Mouse (Mus musculus): ENCODE measurements around the gene Bcl6. TPM values are rescaled to one million over a fixed set of nuclear protein-coding genes. Genes with fewer than 3 reads are reported as not detected.

The Bcl6 gene
- total RNA-seq, 2 experiments from 2014 or later = 28.4 TPM

GRCm38 (mm10) chr16:23973635-23974367 is 14.9 kb downstream of the Bcl6 start:
- no peak for DNase-seq (ENCODE audit: low spot score in 2 of 2)

- no peak for DNase-seq (ENCODE audit: low spot score in 2 of 2)
These were observed 15.8 kb downstream of the Bcl6 start for GRCm38 (mm10) chr16:23972901-23973300.

GRCm38 (mm10) chr16:23972126-23972740 is 16.4 kb downstream of the Bcl6 start:
- no peak for DNase-seq (ENCODE audit: low spot score in 2 of 2)

GRCm38 (mm10) chr16:23969919-23970318 is 18.7 kb downstream of the Bcl6 start:
- DNase-seq (ENCODE audit: low spot score in 2 of 2) = no peak

DNA sequence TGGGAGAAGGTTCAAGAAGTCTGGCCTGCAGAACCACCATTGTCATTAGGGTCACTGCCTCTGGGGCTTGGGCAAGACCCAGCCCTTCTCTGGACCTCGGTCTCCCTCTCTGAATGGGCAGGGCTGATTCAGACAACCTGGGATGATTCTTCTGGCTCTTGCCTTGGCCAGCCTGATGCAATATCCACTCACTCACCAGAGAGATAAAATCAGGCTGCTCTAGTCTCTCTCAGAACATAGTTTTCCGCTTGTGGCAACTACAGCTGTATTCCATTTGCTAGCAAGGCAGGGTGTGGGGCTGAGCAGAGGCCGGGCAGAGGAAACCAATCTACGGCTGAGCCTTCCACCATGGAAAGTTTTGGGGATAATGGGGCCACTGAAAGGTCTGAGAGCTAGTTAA is 19.8 kb downstream of the Bcl6 start:
- no peak for DNase-seq (ENCODE audit: low spot score in 2 of 2)

GRCm38 (mm10) chr16:23967301-23967700 is 21.4 kb downstream of the Bcl6 start:
- no peak for DNase-seq (ENCODE audit: low spot score in 2 of 2)

GRCm38 (mm10) chr16:23966066-23966465 is 22.6 kb downstream of the Bcl6 start:
- DNase-seq (ENCODE audit: low spot score in 2 of 2) = no peak

DNA sequence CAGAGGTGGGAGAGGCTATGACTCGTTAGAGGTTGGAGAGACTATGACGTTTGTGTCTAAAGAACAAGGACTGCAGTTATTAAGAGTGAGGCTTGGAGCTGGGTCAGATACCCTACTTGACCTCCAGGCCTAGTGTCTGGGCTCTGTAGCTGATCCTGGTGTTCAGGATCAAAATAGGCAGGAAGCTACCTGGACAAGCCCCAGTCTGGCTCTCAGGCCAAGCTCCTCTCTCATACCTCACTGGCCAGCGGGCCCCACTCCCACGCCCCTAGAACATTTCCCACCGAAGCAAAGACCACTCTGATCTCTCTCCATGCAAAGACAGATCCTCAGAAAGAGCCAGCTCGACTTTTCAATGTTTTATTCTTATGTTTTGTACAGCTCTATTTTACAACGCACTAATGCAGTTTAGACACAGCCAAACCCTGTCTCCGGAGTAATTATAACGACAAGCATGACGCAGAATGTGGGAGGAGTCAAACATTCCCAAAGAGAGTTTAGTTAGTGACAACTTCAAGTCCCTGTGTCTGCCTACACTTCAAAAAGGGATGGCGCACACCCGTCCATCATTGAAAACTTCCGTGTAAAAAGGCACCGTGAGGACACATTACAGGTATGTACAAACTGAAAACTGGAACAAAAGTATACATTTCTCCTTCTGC is 23.8 kb downstream of the Bcl6 start:
- DNase-seq (ENCODE audit: low spot score in 2 of 2) = no peak

- no peak for DNase-seq (ENCODE audit: low spot score in 2 of 2)
These were observed 24.6 kb downstream of the Bcl6 start for GRCm38 (mm10) chr16:23963896-23964668.

- no peak for DNase-seq (ENCODE audit: low spot score in 2 of 2)
These were observed 26.3 kb downstream of the Bcl6 start for GRCm38 (mm10) chr16:23962401-23962800.

DNA sequence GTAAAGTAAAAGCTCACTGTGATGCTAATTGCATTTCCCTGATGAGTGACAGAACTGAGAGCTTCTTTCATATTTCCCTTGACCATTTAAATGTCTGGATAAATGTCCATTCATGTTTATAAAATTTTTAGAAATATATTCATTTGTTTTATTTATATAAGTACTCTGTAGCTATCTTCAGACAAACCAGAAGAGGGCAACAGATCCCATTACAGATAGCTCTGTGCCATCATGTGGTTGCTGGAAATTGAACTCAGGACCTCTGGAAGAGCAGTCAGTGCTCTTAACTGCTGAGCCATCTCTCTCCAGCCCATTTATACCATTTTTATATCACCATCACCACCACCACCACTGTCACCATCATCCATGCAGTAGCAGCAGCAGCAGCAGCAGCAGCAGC is 29.7 kb downstream of the Bcl6 start:
- no peak for DNase-seq (ENCODE audit: low spot score in 2 of 2)

- no peak for DNase-seq (ENCODE audit: low spot score in 2 of 2)
These were observed 34.7 kb downstream of the Bcl6 start for GRCm38 (mm10) chr16:23953959-23954260.

GRCm38 (mm10) chr16:23953189-23953958 is 35.3 kb downstream of the Bcl6 start:
- peak; percentile 42 to 70 for DNase-seq (ENCODE audit: low spot score in 2 of 2)

- no peak for DNase-seq (ENCODE audit: low spot score in 2 of 2)
These were observed 36.4 kb downstream of the Bcl6 start for GRCm38 (mm10) chr16:23952101-23952727.

DNA sequence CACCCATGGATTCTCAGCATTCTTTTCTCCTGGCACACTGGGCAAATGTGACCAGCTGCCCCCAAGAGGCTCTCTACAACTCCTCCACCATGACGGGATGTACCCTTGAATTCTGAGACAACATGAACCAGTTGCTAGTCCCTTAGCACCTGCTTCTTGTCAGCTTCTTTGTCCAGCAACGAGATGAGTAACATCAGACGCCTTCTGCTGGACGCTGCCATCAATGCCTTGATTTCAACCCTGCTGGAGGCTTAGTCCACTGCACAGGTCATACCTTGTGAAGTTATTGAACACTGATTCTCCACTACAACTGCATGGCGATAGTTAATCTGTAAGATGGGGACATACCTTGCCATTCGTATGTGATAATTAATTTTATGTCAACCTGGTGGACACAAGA is 41.0 kb downstream of the Bcl6 start:
- no peak for DNase-seq (ENCODE audit: low spot score in 2 of 2)

DNA sequence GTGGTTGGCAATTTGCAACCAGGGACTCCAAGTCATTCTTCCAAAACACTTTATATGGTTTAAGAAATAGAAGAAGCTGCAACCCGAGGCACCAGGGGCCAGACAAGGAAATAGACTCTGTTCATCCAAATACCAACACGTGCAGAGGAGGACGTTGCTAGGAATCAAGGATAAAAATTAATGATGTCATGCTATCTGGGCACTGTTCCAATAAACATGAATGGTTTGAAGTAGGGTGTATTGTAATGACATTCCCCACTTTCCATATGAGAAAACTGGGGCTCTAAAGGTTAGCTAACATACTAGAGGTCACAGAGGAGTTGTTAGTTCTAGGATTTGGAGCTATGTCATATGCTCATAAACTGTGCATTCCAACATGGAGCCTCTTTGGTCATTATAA is 43.9 kb downstream of the Bcl6 start:
- no peak for DNase-seq (ENCODE audit: low spot score in 2 of 2)

DNA sequence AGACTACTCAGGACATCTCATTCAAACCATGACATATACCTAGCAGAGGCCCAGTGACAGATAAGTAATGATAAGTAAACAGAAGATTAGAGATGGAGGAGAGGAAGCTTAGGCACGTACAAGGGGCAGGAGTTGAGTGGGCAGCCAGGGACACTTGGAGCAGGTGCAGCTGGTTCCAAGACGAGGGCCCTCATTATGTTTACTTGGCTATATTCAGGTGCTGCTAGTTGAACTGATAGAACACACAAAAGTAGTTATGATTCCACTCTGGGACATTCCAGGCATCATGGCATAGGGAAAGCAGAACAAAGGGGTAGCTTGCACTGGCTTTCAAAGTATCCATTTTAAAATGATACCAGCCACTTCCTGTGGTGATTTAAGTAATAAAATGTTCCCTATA is 54.3 kb downstream of the Bcl6 start:
- no peak for DNase-seq (ENCODE audit: low spot score in 2 of 2)

- no peak for DNase-seq (ENCODE audit: low spot score in 2 of 2)
These were observed 56.4 kb downstream of the Bcl6 start, which contains the start of gene Rtp2 for GRCm38 (mm10) chr16:23932294-23932693. Rtp2 (minus strand) TSS chr16:23932394.

DNA sequence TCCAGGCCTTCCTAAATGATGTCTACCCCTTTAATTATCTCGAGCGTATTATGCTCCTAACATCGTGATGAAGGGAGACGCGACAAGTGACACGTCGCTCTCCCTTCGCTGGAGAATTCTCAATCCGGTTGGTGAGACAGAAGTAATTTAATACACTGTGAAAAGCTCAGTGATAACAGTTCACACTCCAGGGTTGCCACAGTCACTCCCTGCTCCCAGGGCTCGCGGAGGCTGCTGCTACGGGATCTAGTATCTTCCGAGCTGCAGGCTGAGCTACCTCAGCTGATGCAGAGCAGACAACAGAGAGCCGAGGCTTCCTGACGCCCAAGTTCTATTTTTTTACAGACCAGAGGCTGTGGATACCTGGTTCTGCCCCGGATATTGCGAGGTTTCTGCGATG is 57.4 kb downstream of the Bcl6 start:
- DNase-seq (ENCODE audit: low spot score in 2 of 2) = no peak

GRCm38 (mm10) chr16:23930426-23931073 is 58.1 kb downstream of the Bcl6 start:
- DNase-seq (ENCODE audit: low spot score in 2 of 2) = no peak
